Mouse (Mus musculus) midbrain, embryonic 10.5 days (tissue): ENCODE results near the gene Tmem37. TPM values are rescaled to one million over a fixed set of nuclear protein-coding genes. Genes with fewer than 3 reads are reported as not detected.

Source experiments
- DNase-seq: peaks from one replicate; pipeline ENCODE4 v3.0.0-alpha.2; 2017; ENCODE audit warnings: low spot score
- H3K27ac ChIP-seq: fragments of 300-500 bp; sonication (generic); replicated peaks from 2 replicates; pipeline ENCODE4 v1.5.1; 2016; ENCODE audit warnings: mild to moderate bottlenecking
- H3K27me3 ChIP-seq: fragments of 300-500 bp; sonication (generic); 2 replicates; pipeline ENCODE4 v1.6.1; 2016; ENCODE audit warnings: low read depth, mild to moderate bottlenecking; ENCODE audit not compliant: poor library complexity, severe bottlenecking
- H3K36me3 ChIP-seq: fragments of 300-500 bp; sonication (generic); 2 replicates; pipeline ENCODE4 v1.6.1; 2016; ENCODE audit warnings: mild to moderate bottlenecking, moderate library complexity
- H3K4me1 ChIP-seq: fragments of 300-500 bp; sonication (generic); 2 replicates; pipeline ENCODE4 v1.6.1; 2016
- H3K4me3 ChIP-seq: fragments of 300-500 bp; sonication (generic); 2 replicates; pipeline ENCODE4 v1.5.1; 2016; ENCODE audit warnings: mild to moderate bottlenecking, moderate library complexity
- H3K9me3 ChIP-seq: fragments of 300-500 bp; sonication (generic); replicated peaks from 2 replicates; pipeline ENCODE4 v1.6.1; 2016; ENCODE audit warnings: mild to moderate bottlenecking
- WGBS: fragments of 180-500 bp; shearing (Covaris S2); methylation state at CpG from one replicate; pipeline ENCODE4 v1.1.7; 2016; 5-methylcytosine and 5-hydroxymethylcytosine counted together
- polyA plus RNA-seq: library from polyadenylated mRNA; unstranded; fragments of >200 nt; fragmentation: Nextera tagmentation; extraction: Ambion mirVana; gene quantifications from 2 replicates; pipeline ENCODE4 v1.2.1, GENCODE M21; 2016

Gene Tmem37
- polyA plus RNA-seq, 1 experiment from 2014 or later = 6.6 TPM

DNA sequence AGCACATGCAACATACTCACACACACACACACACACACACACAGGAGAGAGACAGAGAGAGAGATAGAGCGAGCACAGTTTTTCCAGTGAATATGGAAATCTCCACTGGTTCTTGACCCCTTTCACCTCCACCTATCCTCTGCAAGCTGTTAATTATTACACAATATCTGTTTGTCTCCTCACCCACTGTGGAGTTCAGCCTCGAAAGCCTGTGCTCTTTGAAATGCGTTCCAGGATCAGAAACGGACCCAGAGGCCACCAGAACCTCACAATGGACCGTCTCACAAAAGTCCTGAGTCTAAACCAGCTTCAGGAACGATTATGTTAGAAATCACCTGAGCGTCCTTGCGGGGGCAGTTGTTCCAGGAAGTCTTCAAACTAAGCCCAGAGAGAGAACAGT lies 7.7 kb downstream of the Tmem37 start:
- Histone ChIP-seq H3K9me3 (no peaks in the 10 kb centered on the region), H3K27me3 (peaks cover 5% of the 10 kb centered on the region), H3K27ac (no peak overlapping the region), H3K4me1 (no peaks in the 10 kb centered on the region), H3K4me3 (no peak overlapping the region), H3K36me3 (no peaks in the 10 kb centered on the region)
- 92% methylated on average over 8 of the region's 8 CpGs for WGBS
- no peak for DNase-seq

DNA sequence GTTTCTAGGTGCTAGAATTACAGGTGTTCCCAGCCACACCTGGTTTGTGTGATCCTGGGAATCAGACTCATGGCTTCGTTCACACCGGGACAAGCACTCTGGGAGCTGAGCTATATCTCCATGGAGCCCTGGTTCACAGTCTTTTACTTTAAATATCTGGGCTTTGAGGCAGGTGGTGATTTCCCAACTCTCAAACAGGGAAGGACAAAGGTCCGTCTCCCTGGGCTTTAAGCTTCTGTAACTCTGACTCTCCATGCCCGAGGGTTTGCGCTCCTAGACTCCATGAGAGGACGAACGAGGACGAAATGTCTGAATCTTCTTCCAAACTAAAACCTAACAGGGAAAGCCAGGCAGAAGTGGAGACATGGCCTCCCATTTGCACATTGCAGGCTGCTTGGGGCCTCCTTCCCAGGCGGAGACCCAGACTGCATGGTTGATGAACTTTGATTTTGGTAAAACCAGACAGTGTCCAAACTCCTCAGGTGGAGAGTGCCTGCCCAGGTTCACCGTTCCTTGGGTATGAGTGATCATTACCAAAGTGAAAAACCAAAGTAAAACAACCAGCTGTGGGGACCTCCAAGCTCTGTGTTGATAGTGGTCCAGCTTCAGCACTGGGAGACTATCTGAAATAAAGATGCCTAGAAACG lies 9.7 kb downstream of the Tmem37 start:
- Histone ChIP-seq H3K4me3 (no peak overlapping the region), H3K9me3 (no peaks in the 10 kb centered on the region), H3K4me1 (no peaks in the 10 kb centered on the region), H3K27ac (no peak overlapping the region), H3K36me3 (no peaks in the 10 kb centered on the region), H3K27me3 (no peaks in the 10 kb centered on the region)
- no peak for DNase-seq
- 92% methylated on average over 11 of the region's 11 CpGs for WGBS

DNA sequence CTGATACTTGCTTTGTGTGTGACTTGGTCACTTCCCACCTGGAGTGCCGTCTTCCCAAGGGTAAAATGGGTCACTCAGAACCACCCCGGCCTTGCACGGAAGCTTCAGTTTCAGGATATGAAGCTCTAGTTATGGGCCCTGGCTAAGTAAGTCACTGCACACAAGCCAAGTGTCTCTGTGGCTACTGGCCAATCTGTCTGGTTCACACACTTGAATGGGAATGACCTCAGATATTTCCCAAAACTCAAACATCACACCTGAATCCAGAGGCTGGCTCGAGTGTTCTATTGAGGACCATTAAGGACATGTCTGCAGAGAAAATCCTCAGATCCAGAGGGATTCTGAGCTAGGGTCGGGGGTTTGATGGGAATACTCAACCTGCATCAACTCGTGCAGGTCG lies 11.6 kb downstream of the Tmem37 start:
- WGBS = 92% methylated on average over 7 of the region's 7 CpGs
- no peak for DNase-seq
- Histone ChIP-seq H3K36me3 (no peaks in the 10 kb centered on the region), H3K27ac (no peak overlapping the region), H3K27me3 (no peaks in the 10 kb centered on the region), H3K4me1 (0 out of 2 replicates have a peak, but pooled peaks cover 7% of the 10 kb centered on the region), H3K9me3 (no peaks in the 10 kb centered on the region), H3K4me3 (no peak overlapping the region)

DNA sequence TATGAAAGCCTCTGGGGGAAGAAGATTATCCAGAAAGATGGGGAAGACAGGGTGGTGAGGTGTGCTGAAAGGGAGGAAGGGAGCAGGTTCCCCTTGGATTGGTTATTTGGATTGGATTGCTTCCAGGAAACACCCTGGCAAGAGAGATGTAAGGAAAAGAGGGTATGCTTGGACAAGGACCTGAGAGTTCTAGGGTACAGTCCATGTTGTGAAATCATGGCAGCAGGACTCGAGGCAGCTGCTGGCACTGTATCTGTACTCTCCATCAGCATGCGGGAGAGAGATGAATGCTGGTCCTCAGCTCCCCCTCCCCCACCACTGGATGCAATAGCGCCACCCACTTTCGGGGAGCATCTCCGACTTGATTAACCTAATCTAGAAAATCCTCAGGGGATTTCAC lies 13.2 kb downstream of the Tmem37 start:
- Histone ChIP-seq H3K27me3 (no peaks in the 10 kb centered on the region), H3K27ac (no peak overlapping the region), H3K36me3 (no peaks in the 10 kb centered on the region), H3K4me3 (no peak overlapping the region), H3K4me1 (0 out of 2 replicates have a peak, but pooled peaks cover 7% of the 10 kb centered on the region), H3K9me3 (no peaks in the 10 kb centered on the region)
- WGBS = 70% methylated on average over 5 of the region's 5 CpGs
- DNase-seq = no peak

DNA sequence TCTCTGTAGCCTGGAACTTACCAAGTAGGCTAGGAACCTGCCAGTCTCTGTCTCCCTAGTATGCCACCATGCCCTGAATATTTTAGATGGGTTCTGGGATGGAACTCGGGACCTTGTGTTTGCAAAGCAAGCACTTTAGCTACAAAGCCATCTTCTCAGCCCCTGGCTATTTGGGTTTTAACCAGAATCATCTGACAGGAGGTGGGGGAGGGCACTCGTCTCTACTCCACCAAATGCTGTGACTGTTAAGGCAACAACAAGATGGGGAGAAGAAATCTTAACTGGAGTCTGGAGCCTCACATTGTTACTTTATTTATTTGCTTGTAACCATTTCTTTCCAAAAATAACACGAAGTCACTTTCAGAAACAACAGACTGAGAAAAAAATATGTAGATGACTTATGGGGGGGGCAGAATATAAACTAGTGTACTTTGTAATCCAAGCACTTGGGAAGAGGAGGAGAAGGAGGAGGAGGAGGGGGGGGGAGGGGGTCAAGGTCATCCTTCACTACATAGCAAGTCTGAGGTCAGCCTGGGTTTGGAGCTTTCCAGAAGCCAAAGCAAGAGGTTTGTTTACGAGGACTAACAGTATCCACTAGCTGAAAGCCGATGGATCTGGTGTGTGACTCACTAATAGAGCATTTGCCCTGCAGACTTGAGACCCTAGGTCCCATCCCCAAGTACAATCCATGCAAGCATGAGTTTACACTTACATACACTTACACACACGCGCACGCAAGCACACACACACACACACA lies 16.0 kb downstream of the Tmem37 start:
- no peak for DNase-seq
- Histone ChIP-seq H3K27me3 (no peaks in the 10 kb centered on the region), H3K4me1 (0 out of 2 replicates have a peak, but pooled peaks cover 7% of the 10 kb centered on the region), H3K4me3 (no peak overlapping the region), H3K36me3 (no peaks in the 10 kb centered on the region), H3K9me3 (no peaks in the 10 kb centered on the region), H3K27ac (no peak overlapping the region)
- 81% methylated on average over 8 of the region's 8 CpGs for WGBS

DNA sequence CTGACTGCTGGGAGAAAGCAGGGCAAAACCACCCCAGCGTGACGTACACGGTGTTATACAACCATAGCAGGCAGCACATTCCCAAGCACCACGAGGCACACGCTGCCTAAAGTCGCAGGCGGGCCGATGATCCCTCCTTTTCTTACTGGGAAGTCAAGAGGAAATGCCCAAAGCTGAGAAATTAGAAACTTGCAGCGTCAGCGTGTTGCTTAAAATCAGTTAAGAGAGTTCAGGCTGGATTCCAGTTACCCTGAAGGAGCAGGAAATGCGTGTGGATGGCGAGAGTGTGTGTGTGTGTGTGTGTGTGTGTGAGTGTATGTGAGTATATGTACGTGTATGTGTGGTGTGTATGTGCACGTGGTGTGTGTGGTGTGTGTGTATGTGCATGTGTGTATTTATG lies 16.8 kb downstream of the Tmem37 start:
- WGBS = 84% methylated on average over 14 of the region's 14 CpGs
- Histone ChIP-seq H3K4me3 (no peak overlapping the region), H3K27ac (no peak overlapping the region), H3K36me3 (no peaks in the 10 kb centered on the region), H3K4me1 (0 out of 2 replicates have a peak, but pooled peaks cover 7% of the 10 kb centered on the region), H3K9me3 (no peaks in the 10 kb centered on the region), H3K27me3 (no peaks in the 10 kb centered on the region)
- no peak for DNase-seq

DNA sequence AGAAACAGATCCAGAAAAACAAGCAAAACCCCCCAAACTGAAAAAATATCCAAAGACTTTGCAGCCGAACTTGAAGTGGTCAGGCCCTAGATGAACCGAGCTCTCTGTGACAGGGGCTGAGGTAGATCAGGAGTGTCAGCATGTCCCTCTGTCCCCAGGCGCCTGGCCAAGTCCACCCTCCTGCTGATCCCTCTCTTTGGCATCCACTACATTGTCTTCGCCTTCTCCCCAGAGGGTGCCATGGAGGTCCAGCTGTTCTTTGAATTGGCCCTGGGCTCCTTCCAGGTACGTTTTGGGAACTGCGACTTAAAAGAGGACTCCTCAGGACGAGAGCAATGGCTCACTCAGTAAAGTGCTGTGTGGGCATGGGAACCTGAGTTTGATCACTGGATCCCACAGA lies 17.6 kb downstream of the Tmem37 start:
- no peak overlapping the region for H3K4me3 ChIP-seq
- H3K27me3 ChIP-seq = no peaks in the 10 kb centered on the region
- no peaks in the 10 kb centered on the region for H3K36me3 ChIP-seq
- no peak overlapping the region for H3K27ac ChIP-seq
- H3K9me3 ChIP-seq = no peaks in the 10 kb centered on the region
- H3K4me1 ChIP-seq = 0 out of 2 replicates have a peak, but pooled peaks cover 7% of the 10 kb centered on the region
- no peak for DNase-seq
- WGBS = 65% methylated on average over 7 of the region's 7 CpGs

DNA sequence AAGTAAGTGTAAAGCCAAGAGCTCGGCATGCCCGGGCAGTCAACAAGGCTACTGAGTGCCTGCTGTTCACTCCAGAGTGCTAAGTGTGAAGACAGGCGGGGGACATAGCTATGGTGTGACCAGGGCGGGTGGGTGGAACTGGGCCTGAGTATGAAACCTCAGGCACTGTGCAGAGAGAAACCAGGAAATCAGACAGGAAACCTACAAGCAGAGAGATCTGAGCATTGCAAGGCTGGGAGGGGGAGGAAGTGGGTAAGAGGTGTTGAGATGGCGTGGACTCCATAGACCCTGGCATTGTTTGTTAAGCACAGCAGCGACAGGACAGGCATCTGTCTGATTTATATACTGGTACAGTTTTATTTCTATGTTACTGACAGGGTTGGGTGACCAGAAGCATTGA lies 18.4 kb downstream of the Tmem37 start:
- no peaks in the 10 kb centered on the region for H3K9me3 ChIP-seq
- no peak overlapping the region for H3K4me3 ChIP-seq
- 90% methylated on average over 6 of the region's 6 CpGs for WGBS
- no peaks in the 10 kb centered on the region for H3K27me3 ChIP-seq
- DNase-seq = no peak
- peaks cover 12% of the 10 kb centered on the region; the same call in 1 of the 2 replicates for H3K4me1 ChIP-seq
- H3K27ac ChIP-seq = no peak overlapping the region
- H3K36me3 ChIP-seq = no peaks in the 10 kb centered on the region

DNA sequence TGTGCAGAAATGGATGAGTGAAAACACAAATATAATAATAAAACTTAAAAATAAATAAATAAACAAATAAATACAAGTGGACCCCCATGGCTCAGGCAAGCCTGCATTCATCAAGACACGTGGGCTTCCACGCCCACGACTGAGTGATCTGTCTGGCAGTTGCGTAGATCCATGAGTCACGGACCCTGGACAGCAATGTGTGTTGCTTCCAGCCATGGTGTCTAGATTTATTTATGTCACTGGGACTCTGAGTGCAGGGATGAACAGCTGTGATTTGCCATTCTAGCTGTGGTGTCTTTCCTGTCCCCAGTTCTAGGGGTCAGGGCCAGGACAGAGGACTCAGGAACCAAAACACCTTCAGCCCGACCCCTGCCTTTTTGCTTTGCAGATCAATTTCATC lies 18.9 kb downstream of the Tmem37 start:
- Histone ChIP-seq H3K9me3 (no peaks in the 10 kb centered on the region), H3K27me3 (no peaks in the 10 kb centered on the region), H3K4me3 (no peak overlapping the region), H3K36me3 (no peaks in the 10 kb centered on the region), H3K4me1 (peaks cover 12% of the 10 kb centered on the region; the same call in 1 of the 2 replicates), H3K27ac (no peak overlapping the region)
- no peak for DNase-seq
- WGBS = 93% methylated on average over 6 of the region's 6 CpGs

DNA sequence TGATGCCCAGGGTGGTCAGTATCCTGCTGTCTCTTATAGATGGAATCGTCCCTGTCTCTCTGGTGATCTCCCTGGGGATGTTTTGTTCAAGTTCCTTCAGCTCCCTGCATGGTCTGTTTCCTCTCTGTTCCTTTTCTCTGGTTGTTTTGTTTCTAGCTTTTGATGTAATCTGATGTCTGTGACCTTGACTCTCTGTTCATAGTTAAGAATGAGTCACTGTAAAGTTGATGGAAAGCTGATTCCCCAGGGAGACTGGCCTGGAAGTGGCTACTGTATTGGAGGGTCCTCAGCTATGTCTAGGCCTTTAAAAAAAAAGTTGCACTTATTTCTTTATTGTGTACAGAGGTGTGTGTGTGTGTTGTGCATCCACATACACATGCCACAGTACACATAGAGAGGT lies 22.8 kb downstream of the Tmem37 start:
- no peak for DNase-seq
- H3K36me3 ChIP-seq = no peaks in the 10 kb centered on the region
- no peaks in the 10 kb centered on the region for H3K27me3 ChIP-seq
- H3K9me3 ChIP-seq = no peaks in the 10 kb centered on the region
- H3K27ac ChIP-seq = no peak overlapping the region
- peaks cover 5% of the 10 kb centered on the region; the same call in 1 of the 2 replicates for H3K4me1 ChIP-seq
- no peak overlapping the region for H3K4me3 ChIP-seq
- 36% methylated on average over 1 of the region's 1 CpGs for WGBS

DNA sequence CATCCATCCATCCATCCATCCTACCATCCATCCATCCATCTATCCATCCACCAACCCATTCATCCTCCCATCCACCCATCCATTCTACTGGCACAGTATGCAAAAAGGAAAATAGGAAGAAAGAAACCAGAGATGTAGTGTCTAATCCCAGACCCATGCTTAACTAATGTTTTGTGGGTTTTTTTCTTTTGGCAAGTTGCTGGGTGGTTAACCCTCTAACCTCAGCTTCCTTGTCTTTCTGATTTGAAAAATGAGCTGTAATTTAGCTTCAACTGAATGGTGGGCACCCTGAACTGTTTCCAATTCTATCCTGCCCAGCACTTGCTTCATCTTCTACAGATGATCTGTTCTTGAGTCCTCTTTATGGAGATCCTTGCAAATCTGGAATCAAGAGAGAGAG lies 26.5 kb downstream of the Tmem37 start:
- Histone ChIP-seq H3K36me3 (no peaks in the 10 kb centered on the region), H3K4me1 (peaks cover 5% of the 10 kb centered on the region; the same call in 1 of the 2 replicates)
- DNase-seq = no peak

DNA sequence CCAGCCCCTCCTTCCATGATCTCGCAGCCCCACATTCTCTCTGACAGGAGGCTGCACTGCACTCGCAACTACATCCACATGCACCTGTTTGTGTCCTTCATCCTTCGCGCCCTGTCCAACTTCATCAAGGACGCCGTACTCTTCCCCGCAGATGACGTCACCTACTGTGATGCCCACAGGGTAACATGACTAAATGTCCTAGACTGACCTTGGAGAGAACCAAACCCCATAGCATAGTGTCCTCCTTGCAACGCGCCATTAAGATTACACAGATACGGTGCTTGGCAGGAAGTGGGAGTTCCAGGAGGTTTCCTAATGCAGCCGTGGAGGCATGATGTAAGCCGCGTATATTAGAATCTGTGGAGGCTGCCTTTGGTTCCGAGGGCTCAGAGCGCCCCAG lies 29.3 kb downstream of the Tmem37 start:
- H3K9me3 ChIP-seq = no peaks in the 10 kb centered on the region
- no peak overlapping the region for H3K4me3 ChIP-seq
- no peak overlapping the region for H3K27ac ChIP-seq
- no peaks in the 10 kb centered on the region for H3K27me3 ChIP-seq
- no peaks in the 10 kb centered on the region for H3K36me3 ChIP-seq
- no peak for DNase-seq
- 91% methylated on average over 16 of the region's 16 CpGs for WGBS
- H3K4me1 ChIP-seq = no peaks in the 10 kb centered on the region

More for the DNA sequence above, 26.5 kb downstream of the Tmem37 start:
- Histone ChIP-seq H3K27ac (no peak overlapping the region), H3K9me3 (no peaks in the 10 kb centered on the region), H3K4me3 (no peak overlapping the region), H3K27me3 (no peaks in the 10 kb centered on the region)

DNA sequence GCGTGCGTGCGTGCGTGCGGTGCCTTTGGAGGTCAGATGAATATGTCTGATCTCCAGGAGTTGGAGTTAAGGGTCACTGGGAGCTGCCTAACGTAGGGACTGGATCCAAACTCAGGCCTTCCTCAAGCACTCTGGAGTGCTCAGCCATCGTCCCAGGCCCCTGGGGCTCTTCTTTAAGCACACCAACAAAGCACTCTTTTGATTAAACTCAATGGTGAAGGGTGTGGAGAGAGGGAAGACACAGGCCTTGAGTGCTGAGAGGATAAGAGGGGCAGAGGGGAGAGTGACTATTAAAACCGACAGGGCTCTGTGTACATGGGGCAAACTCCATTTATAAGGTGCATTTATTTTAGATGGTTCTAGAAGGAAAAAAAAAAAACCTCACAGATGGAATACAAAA lies 31.5 kb downstream of the Tmem37 start:
- H3K36me3 ChIP-seq = no peaks in the 10 kb centered on the region
- WGBS = 70% methylated on average over 8 of the region's 8 CpGs
- H3K9me3 ChIP-seq = no peaks in the 10 kb centered on the region
- H3K27me3 ChIP-seq = no peaks in the 10 kb centered on the region
- no peaks in the 10 kb centered on the region for H3K4me1 ChIP-seq
- no peak overlapping the region for H3K27ac ChIP-seq
- no peak overlapping the region for H3K4me3 ChIP-seq
- no peak for DNase-seq
